Mouse (Mus musculus): ENCODE measurements around the gene Hoxa3. TPM values are rescaled to one million over a fixed set of nuclear protein-coding genes. Genes with fewer than 3 reads are reported as not detected.
A peak's percentile ranks its signal among the peaks of the same experiment; 100 is the strongest.

Gene Hoxa3
- polyA plus RNA-seq, 1 experiment from 2014 or later: 0.32 TPM

DNA sequence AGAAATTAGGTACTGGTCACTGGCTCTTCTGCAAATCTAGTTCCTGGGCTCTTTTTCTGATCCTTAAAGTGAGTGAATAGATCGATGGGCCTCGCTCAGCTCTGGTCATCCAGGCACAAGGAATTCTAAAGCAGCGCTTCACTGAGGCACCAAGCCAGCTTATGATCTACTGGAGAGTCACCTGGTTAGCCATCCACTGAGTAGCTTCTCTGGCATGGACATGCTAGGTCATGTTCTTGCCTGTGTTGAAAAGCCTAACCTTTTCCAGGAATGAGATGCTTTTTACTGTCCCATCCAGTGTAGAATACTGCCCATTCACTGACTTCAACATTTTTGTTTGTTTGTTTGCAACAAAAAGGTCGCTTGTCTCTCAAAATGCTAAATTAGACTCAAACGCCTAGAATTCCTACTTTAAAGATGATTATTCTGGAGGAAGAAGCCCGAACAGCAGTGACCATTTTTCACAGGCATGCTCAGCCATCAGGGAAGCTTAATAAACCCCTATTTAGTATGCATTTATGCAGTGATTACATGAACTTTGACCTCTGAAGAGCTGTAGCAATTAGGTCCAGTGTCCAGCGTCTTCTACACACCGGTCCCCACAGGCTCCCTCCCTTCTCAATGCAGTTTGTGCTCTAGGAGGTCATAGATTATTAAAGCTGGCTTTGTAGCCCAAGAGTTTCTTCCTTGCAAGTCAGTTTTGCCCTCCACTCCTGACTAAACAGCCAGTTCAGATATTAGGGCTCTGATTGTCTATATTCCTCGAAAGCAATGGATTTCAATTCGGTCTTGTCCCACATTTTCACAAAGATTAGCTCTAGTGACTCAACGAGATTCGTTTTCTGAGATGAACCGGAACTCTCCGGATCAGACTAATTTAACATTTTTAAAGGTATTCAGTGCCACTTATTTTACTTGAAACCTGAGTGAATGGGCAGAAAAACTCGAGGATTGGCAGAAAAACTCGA lies 60.6 kb downstream of the Hoxa3 start:
- no peaks in the 10 kb centered on the region for H3K36me3 ChIP-seq (replicated peaks)
- H3K4me1 ChIP-seq: no peaks in the 10 kb centered on the region
- WGBS: 2% methylated on average over 16 of the region's 16 CpGs
- H3K9me3 ChIP-seq: peaks cover 5% of the 10 kb centered on the region; the same call in 1 of the 2 replicates
- H3K4me2 ChIP-seq: no peak overlapping the region
- no peak overlapping the region for H3K9ac ChIP-seq
- no peak overlapping the region for H3K27ac ChIP-seq
- H3K27me3 ChIP-seq: peaks cover 93% of the 10 kb centered on the region
- no peak for ATAC-seq (ENCODE audit: low FRiP score)
- no peak overlapping the region for H3K4me3 ChIP-seq (replicated peaks)

DNA sequence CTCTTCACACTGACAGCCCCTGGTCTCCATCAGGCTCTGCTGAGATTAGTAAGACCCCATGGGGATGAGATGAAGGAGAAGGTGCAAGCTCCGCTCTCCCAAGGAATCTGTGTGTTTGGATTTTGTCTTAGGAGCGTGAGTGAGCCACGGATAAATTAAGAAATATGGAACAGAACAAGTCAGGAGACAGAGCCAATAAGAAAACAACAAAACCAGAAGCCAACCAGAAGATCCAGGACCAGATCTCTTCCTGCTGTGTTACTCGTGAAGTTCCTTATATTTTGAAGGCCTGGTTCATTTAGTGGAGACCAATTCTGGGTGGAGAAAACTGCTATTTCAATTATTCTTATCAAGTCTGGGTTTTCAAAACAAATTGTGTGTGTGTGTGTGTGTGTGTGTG lies 61.6 kb downstream of the Hoxa3 start:
- Histone ChIP-seq H3K9me3 (peaks cover 5% of the 10 kb centered on the region; the same call in 1 of the 2 replicates), H3K36me3 (replicated peaks) (no peaks in the 10 kb centered on the region), H3K4me3 (replicated peaks) (no peak overlapping the region), H3K9ac (no peak overlapping the region), H3K27ac (no peak overlapping the region), H3K27me3 (peaks cover 92% of the 10 kb centered on the region), H3K4me2 (no peak overlapping the region), H3K4me1 (no peaks in the 10 kb centered on the region)
- no peak for ATAC-seq (ENCODE audit: low FRiP score)
- WGBS: under 1% methylated on average over 4 of the region's 4 CpGs

- Histone ChIP-seq H3K4me1 (no peaks in the 10 kb centered on the region), H3K27ac (no peak overlapping the region), H3K4me2 (no peak overlapping the region), H3K9me3 (peaks cover 5% of the 10 kb centered on the region; the same call in 1 of the 2 replicates), H3K36me3 (replicated peaks) (no peaks in the 10 kb centered on the region), H3K27me3 (peaks cover 90% of the 10 kb centered on the region), H3K9ac (no peak overlapping the region), H3K4me3 (replicated peaks) (no peak overlapping the region)
- WGBS: 3% methylated on average over 16 of the region's 16 CpGs
- ATAC-seq (ENCODE audit: low FRiP score): no peak
These were observed 62.7 kb downstream of the Hoxa3 start for GRCm38 (mm10) chr6:52150401-52150966.

- Histone ChIP-seq H3K27ac (no peak overlapping the region), H3K4me2 (no peak overlapping the region), H3K9ac (no peak overlapping the region), H3K9me3 (no peaks in the 10 kb centered on the region), H3K4me1 (0 out of 2 replicates have a peak, but pooled peaks cover 4% of the 10 kb centered on the region), H3K4me3 (replicated peaks) (no peak overlapping the region), H3K27me3 (peaks cover 8% of the 10 kb centered on the region), H3K36me3 (replicated peaks) (no peaks in the 10 kb centered on the region)
- 87% methylated on average over 5 of the region's 5 CpGs for WGBS
- ATAC-seq (ENCODE audit: low FRiP score): no peak
These were observed 74.0 kb downstream of the Hoxa3 start for GRCm38 (mm10) chr6:52139115-52139514.

GRCm38 (mm10) chr6:52138576-52138975 lies 74.6 kb downstream of the Hoxa3 start:
- Histone ChIP-seq H3K4me1 (0 out of 2 replicates have a peak, but pooled peaks cover 4% of the 10 kb centered on the region), H3K27ac (no peak overlapping the region), H3K27me3 (peaks cover 8% of the 10 kb centered on the region), H3K9me3 (no peaks in the 10 kb centered on the region), H3K36me3 (replicated peaks) (no peaks in the 10 kb centered on the region), H3K4me3 (replicated peaks) (no peak overlapping the region), H3K9ac (no peak overlapping the region), H3K4me2 (no peak overlapping the region)
- 81% methylated on average over 10 of the region's 10 CpGs for WGBS
- no peak for ATAC-seq (ENCODE audit: low FRiP score)

DNA sequence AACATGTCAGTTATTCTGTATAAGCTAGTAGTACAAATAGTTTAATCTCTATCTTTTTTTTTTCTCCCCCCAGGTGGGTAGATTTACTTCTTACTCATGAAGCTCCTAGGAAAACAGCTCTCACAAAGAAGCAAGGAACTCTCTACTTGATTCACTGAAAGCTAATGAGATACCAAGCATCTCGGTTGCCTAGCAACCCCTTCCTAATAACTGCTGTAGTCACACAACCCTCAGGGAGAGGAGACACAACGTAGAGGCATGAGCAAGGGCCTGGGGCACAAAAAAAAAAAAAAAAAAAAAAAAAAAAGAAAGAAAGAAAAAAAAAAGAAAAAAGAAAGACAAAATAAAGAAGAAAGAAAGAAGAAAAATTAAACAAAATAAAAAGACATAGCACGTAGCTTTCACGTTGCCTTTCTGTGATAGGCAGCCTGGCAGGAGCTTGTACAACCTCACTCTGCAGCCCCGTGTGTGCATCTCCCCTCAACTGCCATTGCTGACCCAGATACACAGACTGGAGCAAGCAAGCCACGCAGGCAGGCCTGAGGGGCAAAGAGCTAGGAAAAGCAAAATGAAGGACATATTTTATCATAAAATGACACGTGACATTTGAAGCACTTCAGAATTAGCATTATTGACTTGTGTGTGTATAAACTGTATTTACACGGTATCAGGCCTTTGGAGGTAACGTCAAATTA lies 75.1 kb downstream of the Hoxa3 start:
- Histone ChIP-seq H3K9me3 (no peaks in the 10 kb centered on the region), H3K36me3 (replicated peaks) (no peaks in the 10 kb centered on the region), H3K27me3 (peaks cover 8% of the 10 kb centered on the region), H3K9ac (no peak overlapping the region), H3K4me1 (0 out of 2 replicates have a peak, but pooled peaks cover 4% of the 10 kb centered on the region), H3K4me3 (replicated peaks) (no peak overlapping the region), H3K4me2 (no peak overlapping the region), H3K27ac (no peak overlapping the region)
- no peak for ATAC-seq (ENCODE audit: low FRiP score)
- 52% methylated on average over 9 of the region's 9 CpGs for WGBS

DNA sequence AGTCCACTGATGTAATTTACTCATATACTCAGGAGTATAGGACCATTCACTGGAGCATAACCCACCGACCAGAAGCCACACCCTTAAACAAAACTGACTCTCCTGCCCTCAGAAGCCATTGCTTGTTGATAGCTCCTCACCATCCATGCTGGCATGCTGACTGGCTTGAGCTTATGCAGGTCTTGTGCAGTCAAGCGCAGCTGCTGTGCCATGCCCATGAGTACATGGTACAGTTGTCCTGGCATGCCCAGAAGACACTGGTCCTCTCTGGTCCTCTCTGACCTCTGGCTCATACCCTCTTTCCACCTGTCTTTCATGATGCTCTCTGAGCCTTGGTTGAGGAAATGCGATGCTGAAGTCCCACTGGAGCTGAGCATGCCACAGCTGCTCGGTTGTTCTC lies 89.5 kb downstream of the Hoxa3 start:
- no peak for ATAC-seq (ENCODE audit: low FRiP score)
- H3K9ac ChIP-seq: no peak overlapping the region
- H3K27ac ChIP-seq: no peak overlapping the region
- H3K27me3 ChIP-seq: peaks cover 8% of the 10 kb centered on the region; the same call in 1 of the 2 replicates
- no peaks in the 10 kb centered on the region for H3K9me3 ChIP-seq
- WGBS: 87% methylated on average over 4 of the region's 4 CpGs
- no peak overlapping the region for H3K4me3 ChIP-seq (replicated peaks)
- H3K4me2 ChIP-seq: no peak overlapping the region
- H3K36me3 ChIP-seq (replicated peaks): no peaks in the 10 kb centered on the region
- peaks cover 11% of the 10 kb centered on the region for H3K4me1 ChIP-seq

- no peak overlapping the region for H3K27ac ChIP-seq
- peaks cover 13% of the 10 kb centered on the region; the same call in 1 of the 2 replicates for H3K27me3 ChIP-seq
- peaks cover 21% of the 10 kb centered on the region for H3K4me1 ChIP-seq
- no peak overlapping the region for H3K9ac ChIP-seq
- no peak overlapping the region for H3K4me3 ChIP-seq (replicated peaks)
- H3K4me2 ChIP-seq: no peak overlapping the region
- no peak for ATAC-seq (ENCODE audit: low FRiP score)
- no peaks in the 10 kb centered on the region for H3K9me3 ChIP-seq
- H3K36me3 ChIP-seq (replicated peaks): no peaks in the 10 kb centered on the region
- WGBS: 72% methylated on average over 3 of the region's 3 CpGs
These were observed 92.0 kb downstream of the Hoxa3 start for GRCm38 (mm10) chr6:52121173-52121572.

MicroRNAs within 50 kb of the gene (microRNA counts, 519-probe panel; counts per million panel counts)
- not detected for microRNA mmu-miR-196b

Small RNA genes lying within 50 kb of the gene (microRNA-seq; reads per million reads assigned to microRNA genes)
- gene Mir196b: 33.7 reads per million, percentile 40 among the genes with 10 or more reads in this experiment

Other genes with a start within 250 kb of the Hoxa3 start
- 5.7 and 6.6 TPM in 2 replicates for gene Skap2, start 200.8 kb downstream of the Hoxa3 start, polyA plus RNA-seq (2016; fragmentation: Nextera tagmentation; extraction: Ambion mirVana)
- gene Hoxa1, start 55.0 kb downstream of the Hoxa3 start, polyA plus RNA-seq (2016; fragmentation: Nextera tagmentation; extraction: Ambion mirVana): 0.19 and 0.31 TPM in 2 replicates
- gene Hoxa2, start 48.5 kb downstream of the Hoxa3 start, polyA plus RNA-seq (2016; fragmentation: Nextera tagmentation; extraction: Ambion mirVana): not detected in 2 replicates
- gene 5730596B20Rik, start 35.8 kb downstream of the Hoxa3 start, polyA plus RNA-seq (2016; fragmentation: Nextera tagmentation; extraction: Ambion mirVana): not detected in 2 replicates
- not detected in 2 replicates for gene Hoxa4, start 21.6 kb downstream of the Hoxa3 start, polyA plus RNA-seq (2016; fragmentation: Nextera tagmentation; extraction: Ambion mirVana)
- not detected in 2 replicates for gene Hoxa5, start 8.7 kb downstream of the Hoxa3 start, polyA plus RNA-seq (2016; fragmentation: Nextera tagmentation; extraction: Ambion mirVana)
- gene Hoxa6, start 4.6 kb downstream of the Hoxa3 start, polyA plus RNA-seq (2016; fragmentation: Nextera tagmentation; extraction: Ambion mirVana): not detected in 2 replicates
- not detected in 2 replicates for gene Gm28308, start within 50 bp of the Hoxa3 start, polyA plus RNA-seq (2016; fragmentation: Nextera tagmentation; extraction: Ambion mirVana)
- gene Hoxa7, start 8.5 kb upstream of the Hoxa3 start, polyA plus RNA-seq (2016; fragmentation: Nextera tagmentation; extraction: Ambion mirVana): not detected in 2 replicates
- not detected in 2 replicates for gene Hoxa9, start 17.8 kb upstream of the Hoxa3 start, polyA plus RNA-seq (2016; fragmentation: Nextera tagmentation; extraction: Ambion mirVana)
- not detected in 2 replicates for gene Hoxa10, start 27.5 kb upstream of the Hoxa3 start, polyA plus RNA-seq (2016; fragmentation: Nextera tagmentation; extraction: Ambion mirVana)
- not detected in 2 replicates for gene Hoxa11, start 32.5 kb upstream of the Hoxa3 start, polyA plus RNA-seq (2016; fragmentation: Nextera tagmentation; extraction: Ambion mirVana)
- gene Hoxa13, start 47.5 kb upstream of the Hoxa3 start, polyA plus RNA-seq (2016; fragmentation: Nextera tagmentation; extraction: Ambion mirVana): not detected in 2 replicates
- not detected in 2 replicates for gene Evx1, start 100.2 kb upstream of the Hoxa3 start, polyA plus RNA-seq (2016; fragmentation: Nextera tagmentation; extraction: Ambion mirVana)

Data from forebrain, embryonic 12.5 days (tissue).